Mouse (Mus musculus) thymus, postnatal 10 days (tissue): Measurements from ENCODE around the gene Filip1.

Experiments
- DNase-seq, 2 experiments: peaks; one replicate each; pipeline ENCODE4 v3.0.0; 2021; ENCODE audit warnings: low spot score in 2 of 2

The Filip1 gene

DNA sequence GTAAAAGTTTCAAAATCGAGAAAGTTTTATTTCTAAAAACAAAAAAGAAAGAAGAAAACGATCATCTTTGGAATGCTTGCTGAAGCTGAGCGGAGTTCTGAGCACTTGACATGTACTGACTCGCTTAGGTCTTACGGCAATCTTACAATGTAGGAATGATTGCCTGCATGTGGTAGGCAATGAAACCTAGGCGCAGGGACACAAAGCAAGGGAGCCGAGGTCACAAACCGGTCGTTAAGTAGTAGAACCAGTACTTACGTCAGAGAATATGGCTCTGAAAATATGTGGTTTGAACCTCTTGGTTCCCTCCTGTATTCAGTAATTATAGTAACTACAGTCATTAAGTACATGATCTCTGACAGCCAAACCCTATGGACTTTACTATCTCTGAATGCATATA, 29.4 kb downstream of the Filip1 start:
- DNase-seq: no peak

DNA sequence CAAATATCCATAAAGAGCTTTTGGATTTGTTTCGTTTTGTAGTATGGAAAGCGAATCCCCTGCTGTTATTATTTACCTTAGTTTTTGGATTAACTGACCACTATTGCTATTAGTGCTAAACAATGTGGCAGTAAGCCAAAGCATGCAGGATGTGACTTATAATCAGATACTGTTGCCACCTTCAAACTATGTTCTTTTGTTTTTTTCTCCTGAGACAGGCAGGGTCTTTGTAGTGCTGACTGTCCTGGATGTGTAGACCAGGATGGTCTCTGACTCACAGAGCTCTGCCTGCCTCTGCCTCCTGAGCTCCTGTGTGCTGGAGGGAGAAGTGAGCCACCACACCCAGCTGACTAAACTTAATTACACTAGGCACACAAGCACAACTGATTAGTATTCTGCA, 33.4 kb downstream of the Filip1 start:
- no peak for DNase-seq

DNA sequence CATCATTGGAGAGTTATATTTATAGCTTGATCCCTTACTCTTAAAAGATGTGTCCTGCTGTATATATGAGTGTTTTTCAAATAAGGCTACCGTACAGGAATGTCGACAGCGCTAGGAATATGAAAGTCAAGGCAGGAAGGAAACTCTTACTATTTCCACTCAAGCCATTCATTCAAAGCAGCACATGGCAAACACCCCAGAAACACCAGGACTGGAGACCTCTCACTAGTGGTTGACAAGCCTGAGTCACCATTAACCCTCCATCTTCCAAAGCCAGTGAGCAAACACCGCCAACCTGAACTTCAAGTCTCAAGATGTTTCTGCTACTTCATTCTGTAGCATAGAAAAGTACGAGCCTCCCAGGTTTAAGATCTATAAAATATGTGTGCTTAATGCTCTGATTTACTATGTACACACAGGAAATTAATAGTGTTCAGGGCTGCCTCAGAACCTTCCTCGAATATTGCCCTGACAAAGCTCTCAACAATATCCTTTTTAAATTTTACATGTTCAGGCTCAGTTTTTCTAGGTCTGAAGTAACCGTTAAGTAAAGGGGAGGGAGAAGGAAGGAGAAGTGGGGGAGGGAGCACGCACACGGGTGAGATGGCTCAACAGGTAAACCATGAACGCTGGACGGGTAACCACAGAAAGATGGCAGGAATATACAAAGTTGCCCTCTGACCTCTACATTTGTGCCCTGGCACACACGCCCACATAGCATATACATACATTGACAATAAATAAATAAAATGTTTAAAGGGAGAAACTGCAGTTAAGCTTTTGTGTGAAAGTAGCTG, 34.2 kb downstream of the Filip1 start:
- DNase-seq: no peak

- peak; percentile 4 to 31 for DNase-seq
These were observed 35.1 kb downstream of the Filip1 start for GRCm38 (mm10) chr9:79977549-79977971.

DNA sequence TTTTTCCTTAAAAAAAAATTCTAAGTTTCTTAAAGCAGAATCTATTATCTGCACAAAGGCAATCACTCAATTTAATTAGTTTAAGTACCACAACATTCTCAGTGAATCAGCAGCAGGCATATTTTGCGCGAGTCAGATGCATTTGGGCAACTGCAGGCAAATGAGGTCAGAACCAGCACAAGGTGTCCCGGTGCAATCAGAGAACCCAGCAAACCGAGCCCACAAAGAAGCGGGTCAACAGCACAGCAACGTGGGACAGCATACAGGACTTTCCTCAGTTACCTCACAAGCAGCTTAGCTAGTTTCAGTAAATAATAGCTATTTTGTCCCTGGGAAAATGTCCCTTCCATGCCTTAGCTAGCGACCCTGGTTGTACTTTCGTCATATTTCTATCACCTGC, 35.9 kb downstream of the Filip1 start:
- no peak for DNase-seq

DNA sequence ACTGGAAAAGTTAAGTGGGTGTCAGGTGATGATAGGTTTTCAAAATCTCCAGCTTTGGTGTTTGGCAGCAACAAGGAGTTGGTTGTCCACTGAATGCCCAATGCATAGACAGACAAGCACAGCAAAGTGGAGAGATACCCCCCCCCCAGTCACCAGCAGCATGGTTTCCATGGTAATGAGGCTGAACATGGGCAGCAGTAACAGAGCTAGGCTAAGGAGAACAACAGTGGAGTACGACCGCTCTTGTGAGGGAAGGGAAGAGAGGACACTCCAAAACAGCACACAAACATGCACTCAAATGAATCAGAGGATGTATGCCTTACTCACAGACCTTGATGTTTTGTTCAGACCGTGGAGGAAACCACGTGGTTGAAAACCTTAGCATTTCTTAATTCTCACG, 37.5 kb downstream of the Filip1 start:
- no peak for DNase-seq

- no peak for DNase-seq
These were observed 39.1 kb downstream of the Filip1 start for GRCm38 (mm10) chr9:79973582-79973981.

DNA sequence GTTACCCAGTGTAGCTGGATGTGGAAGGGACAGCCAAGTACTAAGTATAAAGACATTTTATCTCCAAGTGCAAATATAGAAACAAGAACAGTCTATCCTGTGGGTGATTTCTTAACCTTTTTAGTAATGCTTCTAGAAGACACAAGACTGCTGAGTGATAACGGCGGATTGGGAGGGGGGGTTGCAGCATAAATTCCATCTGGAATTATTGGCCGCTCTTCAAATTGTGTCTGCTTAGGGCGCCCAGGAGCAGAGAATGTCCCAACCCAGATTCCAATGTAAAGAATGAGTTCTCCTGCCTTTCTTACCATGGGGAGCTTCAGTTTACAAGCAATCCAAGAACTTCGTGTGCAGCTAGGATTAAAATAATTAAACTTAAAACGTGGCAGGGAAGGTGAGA, 39.9 kb downstream of the Filip1 start:
- DNase-seq: no peak

- DNase-seq: no peak
These were observed 41.0 kb downstream of the Filip1 start for GRCm38 (mm10) chr9:79971619-79972018.

DNA sequence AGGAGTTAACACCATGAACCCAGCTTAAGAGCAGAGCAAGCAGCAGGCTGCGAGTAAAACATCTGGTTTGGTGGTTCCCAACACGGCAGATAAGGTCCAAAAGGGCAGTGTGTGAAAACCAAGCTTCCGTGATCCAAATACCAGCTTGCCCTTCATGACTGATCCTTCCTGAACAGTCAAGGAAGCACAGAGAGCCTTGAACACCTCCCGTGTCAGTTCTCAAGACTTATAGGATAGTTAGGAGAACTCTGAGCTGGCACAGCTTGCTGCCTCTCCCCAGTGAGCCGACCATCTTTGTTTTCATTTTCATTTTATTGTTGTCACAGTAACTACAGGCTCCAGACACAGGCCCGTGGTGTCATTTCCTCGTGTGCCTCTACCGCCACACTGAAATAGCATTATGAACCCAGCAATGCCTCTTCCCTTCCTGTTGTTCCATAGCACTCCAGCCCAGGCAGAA, 42.0 kb downstream of the Filip1 start:
- DNase-seq: no peak

GRCm38 (mm10) chr9:79969544-79969943, 43.1 kb downstream of the Filip1 start:
- DNase-seq: no peak

GRCm38 (mm10) chr9:79966711-79967487, 45.8 kb downstream of the Filip1 start:
- DNase-seq: no peak

GRCm38 (mm10) chr9:79965600-79966392, 46.9 kb downstream of the Filip1 start:
- DNase-seq: no peak

DNA sequence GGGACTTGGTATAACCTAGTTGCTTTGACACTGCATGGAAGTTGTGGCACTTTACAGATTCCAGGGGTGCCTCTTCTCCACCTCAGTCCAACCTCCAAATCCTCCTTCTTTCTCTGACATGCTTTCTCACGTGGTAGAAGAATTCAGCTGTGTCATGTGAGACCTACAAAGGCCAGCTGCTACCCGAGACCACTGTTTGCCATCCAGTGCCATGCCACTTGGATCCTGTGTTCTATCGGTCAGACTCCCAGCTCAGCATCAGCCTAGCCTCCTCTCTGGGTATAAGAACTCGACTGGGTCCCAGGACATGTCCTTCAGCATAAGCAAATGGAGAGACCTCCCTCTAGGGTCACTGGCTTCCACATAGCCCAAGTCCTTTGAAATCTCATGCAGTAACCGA, 47.6 kb downstream of the Filip1 start:
- DNase-seq: no peak

DNA sequence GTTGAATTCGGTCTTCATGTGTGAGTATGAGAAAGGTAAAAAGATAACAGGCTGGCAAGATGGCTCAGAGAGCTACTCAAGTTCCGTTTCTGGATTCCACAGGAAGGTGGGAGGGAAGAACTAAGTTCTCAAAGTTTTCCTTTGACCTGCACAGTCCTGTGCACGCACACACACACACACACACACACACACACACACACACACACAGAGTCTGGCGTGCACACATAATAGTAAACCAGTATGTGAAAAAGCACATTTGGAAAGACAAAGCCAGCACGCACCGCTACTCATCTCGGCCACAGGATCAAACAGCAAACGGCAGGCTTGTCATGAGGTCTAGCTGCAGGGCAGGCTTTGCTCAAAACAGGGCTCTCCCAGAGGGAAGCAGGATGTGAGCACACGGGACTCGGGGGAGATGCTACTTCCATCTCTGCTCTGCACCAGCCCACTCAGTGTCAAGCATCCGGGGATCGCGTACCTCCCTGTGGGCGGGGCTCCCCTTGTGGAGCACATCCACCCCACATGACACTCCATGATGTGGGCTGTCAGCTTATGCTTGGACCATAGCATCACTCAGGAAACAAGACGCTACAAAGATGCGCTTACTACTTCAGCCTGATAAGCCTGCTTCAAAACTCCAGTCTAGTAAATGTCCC, 50.9 kb downstream of the Filip1 start:
- no peak for DNase-seq

DNA sequence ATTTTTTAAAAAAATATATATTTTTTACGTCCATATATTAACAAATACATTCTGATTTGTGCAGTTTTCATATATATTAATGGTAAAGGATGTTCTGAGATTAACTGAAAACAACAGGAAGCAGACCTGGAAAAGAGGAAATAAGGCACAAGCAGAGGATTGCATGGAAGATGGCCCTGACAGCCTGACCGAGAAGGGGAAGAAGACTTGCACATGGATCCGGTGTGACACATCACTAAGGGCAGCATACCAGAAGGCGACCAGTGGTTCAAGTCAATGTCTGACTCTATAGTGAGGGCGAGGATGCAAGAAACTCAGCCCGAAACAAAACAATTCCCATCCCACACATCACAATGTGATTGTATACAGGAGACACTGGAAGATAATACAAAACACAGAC, 52.2 kb downstream of the Filip1 start:
- DNase-seq: no peak

- DNase-seq: no peak
These were observed 54.3 kb downstream of the Filip1 start for GRCm38 (mm10) chr9:79958395-79958794.

DNA sequence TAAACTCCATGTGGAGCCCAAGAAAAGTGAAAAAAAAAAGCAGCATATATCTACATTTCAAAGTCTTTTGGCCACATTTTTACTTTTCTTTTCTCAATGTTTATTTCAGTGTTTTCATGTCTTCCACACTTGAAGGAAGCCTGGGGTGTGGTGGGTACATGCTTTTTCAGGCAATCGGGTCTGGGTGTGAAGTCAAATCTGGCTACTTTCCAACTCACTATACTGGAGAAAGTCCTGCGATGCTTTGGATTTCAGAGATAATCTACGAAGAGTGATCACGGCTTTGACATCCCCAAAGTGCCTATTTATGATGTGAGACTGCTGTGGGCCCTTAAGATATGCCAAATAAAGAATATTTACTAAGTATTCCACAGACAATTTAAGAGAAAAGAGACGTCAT, 57.7 kb downstream of the Filip1 start:
- no peak for DNase-seq

DNA sequence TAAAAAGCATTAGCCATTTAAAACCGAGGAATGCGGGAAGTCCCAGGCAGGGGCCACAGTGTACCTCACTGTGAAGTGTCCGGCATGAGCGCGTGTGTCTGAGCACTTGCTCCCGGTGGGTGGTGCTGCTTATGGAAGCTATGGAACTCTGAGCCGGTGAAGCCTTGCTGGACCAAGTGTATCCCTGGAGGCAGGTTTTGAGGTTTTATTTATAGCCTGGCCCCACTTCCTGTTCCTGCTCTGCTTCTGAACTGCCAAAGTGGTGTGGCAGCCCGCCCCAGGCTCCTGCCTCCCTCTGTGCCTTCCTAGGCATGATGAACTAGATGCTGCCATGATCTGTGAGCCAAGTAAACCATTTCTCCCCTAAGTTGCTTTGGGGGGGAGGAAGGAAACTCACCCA, 60.7 kb downstream of the Filip1 start:
- no peak for DNase-seq

DNA sequence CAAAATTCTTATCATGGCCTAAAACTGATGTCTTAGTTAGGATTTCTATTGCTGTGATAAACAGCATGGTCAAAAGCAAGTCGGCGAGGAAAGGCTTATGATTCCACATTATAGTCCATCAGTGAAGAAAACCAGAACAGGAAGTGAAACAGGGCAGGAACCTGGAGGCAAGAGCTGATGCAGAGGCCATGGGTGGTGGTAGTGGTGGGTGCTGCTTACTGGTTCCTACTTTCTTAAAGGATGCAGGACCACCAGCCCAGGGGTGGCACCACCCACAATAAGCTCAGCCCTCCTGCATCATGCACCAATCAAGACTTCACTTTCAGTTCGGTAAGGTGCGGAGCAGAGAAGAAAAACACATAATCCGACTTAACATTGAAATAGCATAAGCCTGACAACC, 61.3 kb downstream of the Filip1 start:
- DNase-seq: no peak

DNA sequence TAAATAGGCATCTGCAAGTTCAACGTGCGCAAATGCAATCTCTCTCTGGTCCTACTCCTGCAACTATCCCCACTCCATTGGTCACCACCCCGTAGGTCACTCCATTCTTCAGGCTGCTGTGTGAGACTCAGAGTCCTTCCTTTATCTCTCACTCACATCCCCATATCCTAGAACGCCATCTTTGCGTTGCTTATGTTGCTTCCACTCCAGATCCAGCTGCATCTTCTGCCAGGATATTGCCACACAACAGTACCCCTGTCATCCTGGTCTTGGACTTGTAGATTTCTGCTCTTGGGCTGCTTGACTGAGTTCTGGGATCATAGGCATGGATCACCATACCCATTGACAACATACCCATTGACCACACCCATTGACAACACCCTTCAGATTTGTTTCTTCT, 62.0 kb downstream of the Filip1 start:
- no peak for DNase-seq

GRCm38 (mm10) chr9:79950038-79950437, 62.6 kb downstream of the Filip1 start:
- DNase-seq: no peak
